Mouse (Mus musculus) thymus, adult 2 months (tissue): ENCODE results near the gene Gm34653. TPM values are rescaled to one million over a fixed set of nuclear protein-coding genes. Genes with fewer than 3 reads are reported as not detected.
A peak's percentile ranks its signal among the peaks of the same experiment; 100 is the strongest.

Source experiments
- DNase-seq: peaks from one replicate; pipeline ENCODE4 v3.0.0; 2021
- H3K27ac ChIP-seq: fragments of 200-500 bp; 2 replicates; pipeline ENCODE4 v1.5.1; 2012; ENCODE audit warnings: low read length, control low read depth; ENCODE audit not compliant: control insufficient read depth, insufficient read depth
- H3K27me3 ChIP-seq: fragments of 200-500 bp; 2 replicates; pipeline ENCODE4 v1.6.1; 2012; ENCODE audit warnings: mild to moderate bottlenecking, low read length, moderate library complexity, mixed read lengths; ENCODE audit not compliant: control insufficient read depth, insufficient read depth
- H3K36me3 ChIP-seq: fragments of 200-500 bp; 2 replicates; pipeline ENCODE4 v1.6.1; 2012; ENCODE audit warnings: mild to moderate bottlenecking, low read length, moderate library complexity; ENCODE audit not compliant: control insufficient read depth, insufficient read depth
- H3K4me1 ChIP-seq: fragments of 200-500 bp; replicated peaks from 2 replicates; pipeline ENCODE4 v1.6.1; 2012; ENCODE audit warnings: low read length; ENCODE audit not compliant: control insufficient read depth, insufficient read depth
- H3K4me3 ChIP-seq: fragments of 200-500 bp; 2 replicates; pipeline ENCODE4 v1.5.1; 2012; ENCODE audit warnings: mild to moderate bottlenecking, low read length, control low read depth, moderate library complexity; ENCODE audit not compliant: control insufficient read depth, insufficient read depth
- CTCF ChIP-seq: fragments of 200-500 bp; IDR thresholded peaks from 2 replicates; pipeline ENCODE4 v1.5.1; 2012; ENCODE audit warnings: mild to moderate bottlenecking, control low read depth, low read length, moderate library complexity, borderline replicate concordance; ENCODE audit not compliant: control insufficient read depth, poor library complexity, insufficient read depth; ENCODE audit errors: extremely low read depth
- POLR2A ChIP-seq: fragments of 200-500 bp; IDR thresholded peaks from 2 replicates; pipeline ENCODE4 v1.6.1; 2012; ENCODE audit warnings: mild to moderate bottlenecking, low read length, control low read depth, moderate library complexity; ENCODE audit not compliant: control insufficient read depth, poor library complexity, insufficient read depth; ENCODE audit errors: extremely low read depth
- WGBS: fragments of 180-500 bp; shearing (Covaris S2); methylation state at CpG from one replicate; pipeline ENCODE4 v1.1.7; 2018; 5-methylcytosine and 5-hydroxymethylcytosine counted together
- polyA plus RNA-seq: library from polyadenylated mRNA; depleted of rRNA; stranded (reverse); fragments of >200 nt; gene quantifications from 2 replicates; pipeline ENCODE4 v1.2.3, GENCODE M21; 2012

Gm34653 gene
- polyA plus RNA-seq, 1 experiment: not detected

DNA sequence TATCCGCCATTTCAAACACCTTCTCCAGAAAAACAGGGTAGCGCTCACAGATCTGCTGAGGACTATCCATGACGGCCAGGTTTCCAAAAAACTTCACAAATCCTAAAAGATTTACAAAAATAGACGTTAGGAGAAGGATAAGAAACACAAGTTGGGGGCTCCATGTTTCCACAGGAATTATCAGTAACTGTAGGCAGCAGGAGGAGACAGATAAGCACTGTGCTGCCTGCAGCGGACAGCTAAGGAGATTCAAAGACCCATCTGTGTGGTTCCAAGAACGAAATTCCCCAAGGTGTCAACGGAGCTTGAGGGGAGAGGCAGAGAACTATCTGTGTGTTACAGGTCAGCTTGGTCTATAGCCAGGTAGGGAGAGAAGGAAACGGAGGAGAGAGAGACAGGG is 24.9 kb downstream of the Gm34653 start:
- peaks cover 83% of the 10 kb centered on the region for H3K36me3 ChIP-seq
- DNase-seq: no peak
- TF ChIP-seq CTCF: no peak
- no peak for TF ChIP-seq POLR2A
- H3K27ac ChIP-seq: no peak overlapping the region
- no peaks in the 10 kb centered on the region for H3K4me1 ChIP-seq
- WGBS: 97% methylated on average over 8 of the region's 8 CpGs
- no peaks in the 10 kb centered on the region for H3K27me3 ChIP-seq
- H3K4me3 ChIP-seq: no peak overlapping the region

DNA sequence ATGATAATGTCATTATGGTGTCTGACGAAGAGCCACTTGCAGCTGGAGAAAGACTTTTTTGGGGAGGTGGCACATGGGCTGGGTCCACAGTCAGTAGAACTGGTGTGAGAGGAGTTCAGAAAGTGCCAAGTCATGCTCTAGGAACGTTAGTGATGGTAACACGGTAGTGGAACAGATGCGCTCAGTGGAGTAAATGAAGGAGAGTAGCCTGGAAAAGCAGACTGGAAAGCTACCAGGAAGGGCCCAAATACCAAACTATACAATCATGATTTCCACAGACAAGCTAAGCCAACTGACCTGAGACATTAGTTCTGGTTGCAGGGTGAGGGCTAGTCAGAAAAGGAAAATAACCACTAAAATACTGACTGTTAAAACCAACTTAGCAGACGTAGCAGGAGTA is 36.9 kb downstream of the Gm34653 start:
- Histone ChIP-seq H3K4me1 (peaks cover 4% of the 10 kb centered on the region; the same call in 1 of the 2 replicates), H3K27me3 (no peaks in the 10 kb centered on the region; the same call in 1 of the 2 replicates), H3K36me3 (peaks cover 13% of the 10 kb centered on the region), H3K27ac (no peak overlapping the region), H3K4me3 (no peak overlapping the region)
- peak; percentile 16 for DNase-seq
- no peak for TF ChIP-seq CTCF
- TF ChIP-seq POLR2A: no peak
- WGBS: 11% methylated on average over 5 of the region's 5 CpGs

DNA sequence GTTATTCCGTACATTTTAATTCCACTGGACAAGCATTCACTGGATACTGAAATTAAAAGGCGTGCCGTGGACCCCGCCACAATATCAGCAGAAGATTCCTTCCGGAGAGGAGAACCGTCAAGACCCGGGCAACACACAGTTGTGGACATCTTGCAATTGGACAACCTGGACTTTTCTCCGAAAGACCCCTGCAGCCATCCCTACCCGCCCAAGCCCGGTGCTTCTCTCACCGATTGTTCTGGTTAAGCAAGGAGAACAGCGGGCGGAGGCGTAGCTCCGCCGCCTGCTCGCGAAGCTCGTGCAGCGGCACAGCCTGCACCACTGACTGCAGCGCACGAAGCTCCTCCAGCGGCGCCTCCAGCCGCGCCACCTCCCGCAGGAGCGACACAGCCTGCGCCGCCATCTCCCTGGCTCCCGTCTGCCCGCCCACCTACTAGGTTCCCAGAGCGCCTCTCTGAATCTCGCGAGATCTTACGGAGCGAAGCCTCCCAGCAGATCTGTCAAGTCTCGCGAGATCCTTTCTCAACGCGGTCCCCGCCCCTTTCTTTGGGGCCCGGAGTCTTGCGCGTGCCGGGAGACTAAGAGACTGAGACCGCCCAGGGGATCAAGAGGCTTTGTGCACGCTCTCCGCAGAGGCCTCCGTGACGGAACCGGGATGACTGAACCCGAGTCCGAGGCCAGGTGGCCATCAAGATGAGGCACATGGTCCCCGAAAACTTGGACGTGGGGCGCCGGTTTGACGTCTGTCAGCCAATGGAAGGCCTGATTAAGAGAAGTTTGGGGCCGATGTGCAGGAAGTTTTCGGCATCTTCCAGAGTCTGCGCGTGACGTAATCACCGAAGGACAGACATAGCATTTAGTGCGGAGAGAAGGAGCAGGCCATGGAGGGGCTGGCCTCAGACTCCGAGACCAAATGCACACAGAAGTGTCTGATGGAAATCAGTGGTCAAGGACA is 38.0 kb downstream of the Gm34653 start:
- under 1% methylated on average over 67 of the region's 67 CpGs for WGBS
- Histone ChIP-seq H3K4me3 (peak overlapping the region; percentile 70), H3K36me3 (peaks cover 2% of the 10 kb centered on the region), H3K27ac (peak overlapping the region; percentile 84), H3K4me1 (peaks cover 4% of the 10 kb centered on the region; the same call in 1 of the 2 replicates), H3K27me3 (no peaks in the 10 kb centered on the region; the same call in 1 of the 2 replicates)
- TF ChIP-seq CTCF (0 out of 2 replicates have a peak, but pooled peaks have one; percentile 21), POLR2A (peak; percentile 95)
- peak; percentile 92 for DNase-seq

DNA sequence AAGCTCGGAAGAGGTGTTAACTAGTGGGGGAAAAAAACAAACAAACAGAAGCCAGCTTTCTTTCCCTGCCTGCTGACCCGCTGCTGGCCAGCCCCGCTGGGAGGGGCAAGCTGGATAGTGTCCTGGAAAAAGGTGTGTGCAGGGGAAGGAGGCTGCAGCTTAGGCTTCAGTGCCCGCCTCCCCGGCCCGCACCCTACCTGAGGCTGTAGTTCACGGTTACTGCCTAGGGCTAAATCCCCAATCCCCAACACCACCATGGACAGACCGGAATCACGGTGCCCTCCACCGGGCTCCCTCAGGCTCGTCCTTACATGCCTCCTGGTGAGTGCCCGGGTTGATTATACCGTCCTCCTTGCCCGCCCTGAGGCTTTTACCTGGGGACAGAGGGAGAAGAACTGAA is 41.5 kb downstream of the Gm34653 start, which contains the start of gene Cutal:
Gene Cutal, plus strand, starts transcription at position 126 of the 400 bp plus-strand sequence.
- WGBS: 51% methylated on average over 14 of the region's 14 CpGs
- Histone ChIP-seq H3K27me3 (no peaks in the 10 kb centered on the region; the same call in 1 of the 2 replicates), H3K4me3 (no peak within 1 kb of the TSS)

DNA sequence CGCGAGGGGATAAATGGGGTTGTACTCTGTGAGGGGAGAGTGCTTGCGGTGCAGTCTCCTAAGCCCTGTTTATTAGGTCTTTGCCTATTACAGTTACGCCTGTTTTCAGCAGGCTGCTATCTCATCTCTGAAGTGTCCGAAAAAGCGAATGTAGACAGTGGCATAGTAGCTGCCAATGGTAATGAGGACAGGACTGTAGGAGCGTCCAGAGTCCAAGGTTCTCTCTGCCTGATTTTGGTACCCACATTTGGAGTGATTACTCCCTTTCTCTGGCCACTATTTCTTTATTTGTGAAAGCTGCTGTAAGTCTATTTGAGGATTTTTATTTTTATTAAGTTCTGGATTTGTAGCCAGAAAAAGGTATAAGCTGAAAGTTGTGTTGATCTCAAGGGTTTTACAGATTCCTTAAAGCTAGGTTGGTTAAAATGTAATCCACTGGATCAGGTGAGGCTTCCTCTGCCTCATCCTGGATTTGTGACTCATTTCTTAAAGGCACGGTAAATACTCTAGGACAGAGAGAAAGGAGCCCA is 42.1 kb downstream of the Gm34653 start, which contains the start of gene Psmd5:
Gene Psmd5, minus strand, starts transcription at position 153 of the 530 bp plus-strand sequence.
- no peak for TF ChIP-seq POLR2A
- no peak for TF ChIP-seq CTCF
- 63% methylated on average over 8 of the region's 8 CpGs for WGBS
- no peaks in the 10 kb centered on the region; the same call in 1 of the 2 replicates for H3K27me3 ChIP-seq
- no peak for DNase-seq
- 0 out of 2 replicates have a peak, but pooled peaks cover 4% of the 10 kb centered on the region for H3K4me1 ChIP-seq
- H3K27ac ChIP-seq: no peak within 1 kb of the TSS
- H3K4me3 ChIP-seq: no peak within 1 kb of the TSS
- H3K36me3 ChIP-seq: no peaks in the 10 kb centered on the region

More for the DNA sequence above, 41.5 kb downstream of the Gm34653 start, which contains the start of gene Cutal:
- H3K27ac ChIP-seq: no peak within 1 kb of the TSS
- H3K36me3 ChIP-seq: no peaks in the 10 kb centered on the region
- no peak for DNase-seq
- TF ChIP-seq CTCF (no peak), POLR2A (no peak)
- H3K4me1 ChIP-seq: peaks cover 4% of the 10 kb centered on the region; the same call in 1 of the 2 replicates

DNA sequence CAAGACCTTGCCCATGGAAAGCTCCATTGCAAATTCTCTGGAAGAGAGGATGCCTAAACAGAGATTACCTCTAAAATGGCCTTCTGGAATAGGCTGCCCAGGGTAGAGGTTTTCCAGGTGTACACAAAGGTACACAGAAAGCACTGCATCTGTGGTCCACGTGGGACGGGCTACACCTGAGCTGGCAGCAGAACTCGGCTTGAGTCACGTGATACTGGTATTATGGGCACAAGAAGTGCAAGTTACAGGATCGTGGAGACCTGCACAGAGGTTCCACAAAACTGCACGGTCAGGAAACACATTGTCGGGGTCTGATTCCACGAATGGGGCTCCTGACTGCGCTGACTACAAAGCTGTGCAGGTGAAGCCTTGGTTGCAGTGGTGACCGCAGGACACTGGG is 47.2 kb downstream of the Gm34653 start:
- no peaks in the 10 kb centered on the region for H3K27me3 ChIP-seq
- no peak overlapping the region for H3K27ac ChIP-seq
- H3K36me3 ChIP-seq: no peaks in the 10 kb centered on the region
- 81% methylated on average over 10 of the region's 10 CpGs for WGBS
- TF ChIP-seq CTCF: no peak
- TF ChIP-seq POLR2A: no peak
- no peak overlapping the region for H3K4me3 ChIP-seq
- no peaks in the 10 kb centered on the region for H3K4me1 ChIP-seq
- DNase-seq: no peak
